Mouse (Mus musculus) limb, embryonic 14.5 days (tissue): ENCODE measurements around the gene Arhgap22. TPM values are rescaled to one million over a fixed set of nuclear protein-coding genes. Genes with fewer than 3 reads are reported as not detected.

Source experiments
- ATAC-seq: fragments of 200-750 bp; cut with Nextera tagmentation; 2 replicates; pipeline ENCODE4 v1.8.0; 2017; ENCODE audit warnings: low read depth, moderate number of reproducible peaks, moderate TSS enrichment; ENCODE audit not compliant: low FRiP score
- DNase-seq: peaks from one replicate; pipeline ENCODE4 v3.0.0-alpha.2; 2015; ENCODE audit warnings: low spot score
- H3K27ac ChIP-seq: fragments of 300-500 bp; sonication (generic); replicated peaks from 2 replicates; pipeline ENCODE4 v1.5.1; 2014; ENCODE audit warnings: low read depth, mild to moderate bottlenecking, low read length, moderate library complexity, mixed read lengths
- H3K27me3 ChIP-seq: fragments of 300-500 bp; sonication (generic); 2 replicates; pipeline ENCODE4 v1.6.1; 2014; ENCODE audit warnings: low read length, mixed read lengths; ENCODE audit not compliant: control insufficient read depth, insufficient read depth
- H3K36me3 ChIP-seq: fragments of 300-500 bp; sonication (generic); 2 replicates; pipeline ENCODE4 v1.6.1; 2014; ENCODE audit warnings: mild to moderate bottlenecking, low read length, moderate library complexity, mixed read lengths; ENCODE audit not compliant: control insufficient read depth, insufficient read depth
- H3K4me1 ChIP-seq: fragments of 300-500 bp; sonication (generic); 2 replicates; pipeline ENCODE4 v1.6.1; 2014; ENCODE audit warnings: antibody characterized with exemption, low read length, mixed read lengths; ENCODE audit not compliant: control insufficient read depth, insufficient read depth
- H3K4me2 ChIP-seq: fragments of 300-500 bp; sonication (generic); replicated peaks from 2 replicates; pipeline ENCODE4 v1.6.1; 2014; ENCODE audit warnings: low read depth, mild to moderate bottlenecking, low read length, moderate library complexity; ENCODE audit not compliant: severe bottlenecking
- H3K4me3 ChIP-seq: fragments of 300-500 bp; sonication (generic); replicated peaks from 2 replicates; pipeline ENCODE4 v1.5.1; 2014; ENCODE audit warnings: low read length
- H3K9ac ChIP-seq: fragments of 300-500 bp; sonication (generic); 2 replicates; pipeline ENCODE4 v1.6.1; 2014; ENCODE audit warnings: mild to moderate bottlenecking, low read depth, low read length, moderate library complexity; ENCODE audit not compliant: severe bottlenecking
- H3K9me3 ChIP-seq: fragments of 300-500 bp; sonication (generic); 2 replicates; pipeline ENCODE4 v1.6.1; 2016; ENCODE audit warnings: low read length; ENCODE audit not compliant: control insufficient read depth
- POLR2A ChIP-seq: fragments of 200-500 bp; IDR thresholded peaks from 2 replicates; pipeline ENCODE4 v1.8.0; 2012; ENCODE audit warnings: inconsistent platforms, mild to moderate bottlenecking, moderate library complexity, borderline replicate concordance; ENCODE audit not compliant: insufficient read depth, insufficient read length; ENCODE audit errors: extremely low read depth
- WGBS: fragments of 180-500 bp; shearing (Covaris S2); extraction: QIAGEN DNeasy Blood & Tissue Kit; methylation state at CpG from one replicate; pipeline ENCODE4 v1.1.7; 2014; 5-methylcytosine and 5-hydroxymethylcytosine counted together
- polyA plus RNA-seq, 2 experiments: library from polyadenylated mRNA; depleted of rRNA in 1 of 2; stranded (reverse) in 1 of 2; unstranded in 1 of 2; fragments of >200 nt; fragmentation: Nextera tagmentation in 1 of 2; extraction: Ambion mirVana in 1 of 2; gene quantifications; 2 replicates each; pipeline versions ENCODE4 v1.2.1 to v1.2.3; 2012 to 2014

The Arhgap22 gene
- polyA plus RNA-seq, 2 experiments: 4.8 to 5.3 TPM

GRCm38 (mm10) chr14:33351984-33352722 is 138.3 kb downstream of the Arhgap22 start:
- Histone ChIP-seq H3K9me3 (no peaks in the 10 kb centered on the region), H3K27me3 (peaks cover 26% of the 10 kb centered on the region), H3K4me1 (no peaks in the 10 kb centered on the region), H3K36me3 (no peaks in the 10 kb centered on the region), H3K4me3 (no peak overlapping the region), H3K9ac (no peak overlapping the region), H3K27ac (no peak overlapping the region), H3K4me2 (no peak overlapping the region; the same call in 1 of the 2 replicates)
- ATAC-seq (no peak), DNase-seq (no peak)
- WGBS: 72% methylated on average over 6 of the region's 6 CpGs
- no peak for TF ChIP-seq POLR2A

DNA sequence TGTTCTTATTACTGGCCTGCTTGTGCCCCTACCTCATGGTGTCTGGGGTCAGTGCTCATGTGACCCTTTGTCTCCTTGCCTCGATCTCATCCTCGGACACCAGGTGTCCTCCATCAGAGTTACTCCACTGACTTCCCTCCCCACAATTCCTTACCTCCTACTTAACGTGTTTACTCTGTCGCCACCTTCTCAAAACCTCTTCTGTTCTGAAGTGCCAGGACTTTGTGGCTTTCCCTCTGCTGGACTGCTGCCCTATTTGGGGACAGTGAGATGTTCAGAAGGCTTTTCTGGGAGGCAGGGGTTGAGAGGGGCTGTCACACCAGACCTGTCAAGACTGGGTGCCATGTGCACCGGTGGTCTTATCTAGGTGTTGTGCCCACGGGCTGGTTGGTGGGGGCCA is 139.1 kb downstream of the Arhgap22 start:
- ATAC-seq (no peak), DNase-seq (no peak)
- H3K9me3 ChIP-seq: no peaks in the 10 kb centered on the region
- no peak overlapping the region for H3K9ac ChIP-seq
- no peak overlapping the region for H3K4me2 ChIP-seq
- H3K36me3 ChIP-seq: no peaks in the 10 kb centered on the region
- 85% methylated on average over 6 of the region's 6 CpGs for WGBS
- no peak for TF ChIP-seq POLR2A
- no peak overlapping the region for H3K27ac ChIP-seq
- no peaks in the 10 kb centered on the region for H3K4me1 ChIP-seq
- H3K4me3 ChIP-seq: no peak overlapping the region
- H3K27me3 ChIP-seq: peaks cover 26% of the 10 kb centered on the region

DNA sequence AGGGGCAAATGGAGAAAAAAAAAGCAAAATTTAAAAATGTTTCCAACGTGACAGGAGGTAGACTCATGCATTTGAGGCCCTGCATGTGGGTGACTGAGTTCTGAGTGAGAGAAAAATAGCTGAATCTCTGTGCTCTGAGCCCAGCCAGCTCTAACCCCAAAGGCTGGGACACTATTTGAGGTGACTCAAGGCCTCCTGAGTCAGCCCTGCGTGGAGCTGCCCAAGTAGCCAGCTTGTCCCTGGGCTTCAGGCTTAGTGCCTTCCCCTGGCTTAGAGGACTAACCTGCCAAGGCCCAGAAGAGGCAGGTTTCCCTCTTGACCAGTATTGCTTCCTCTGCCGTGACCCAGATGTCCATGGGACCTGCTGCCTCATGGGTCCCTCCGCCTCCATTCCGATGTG is 141.4 kb downstream of the Arhgap22 start:
- 90% methylated on average over 5 of the region's 5 CpGs for WGBS
- Histone ChIP-seq H3K27me3 (peaks cover 20% of the 10 kb centered on the region), H3K9ac (no peak overlapping the region), H3K9me3 (no peaks in the 10 kb centered on the region), H3K4me1 (no peaks in the 10 kb centered on the region), H3K4me2 (no peak overlapping the region), H3K4me3 (no peak overlapping the region), H3K27ac (no peak overlapping the region), H3K36me3 (no peaks in the 10 kb centered on the region)
- ATAC-seq: no peak
- TF ChIP-seq POLR2A: no peak
- no peak for DNase-seq

DNA sequence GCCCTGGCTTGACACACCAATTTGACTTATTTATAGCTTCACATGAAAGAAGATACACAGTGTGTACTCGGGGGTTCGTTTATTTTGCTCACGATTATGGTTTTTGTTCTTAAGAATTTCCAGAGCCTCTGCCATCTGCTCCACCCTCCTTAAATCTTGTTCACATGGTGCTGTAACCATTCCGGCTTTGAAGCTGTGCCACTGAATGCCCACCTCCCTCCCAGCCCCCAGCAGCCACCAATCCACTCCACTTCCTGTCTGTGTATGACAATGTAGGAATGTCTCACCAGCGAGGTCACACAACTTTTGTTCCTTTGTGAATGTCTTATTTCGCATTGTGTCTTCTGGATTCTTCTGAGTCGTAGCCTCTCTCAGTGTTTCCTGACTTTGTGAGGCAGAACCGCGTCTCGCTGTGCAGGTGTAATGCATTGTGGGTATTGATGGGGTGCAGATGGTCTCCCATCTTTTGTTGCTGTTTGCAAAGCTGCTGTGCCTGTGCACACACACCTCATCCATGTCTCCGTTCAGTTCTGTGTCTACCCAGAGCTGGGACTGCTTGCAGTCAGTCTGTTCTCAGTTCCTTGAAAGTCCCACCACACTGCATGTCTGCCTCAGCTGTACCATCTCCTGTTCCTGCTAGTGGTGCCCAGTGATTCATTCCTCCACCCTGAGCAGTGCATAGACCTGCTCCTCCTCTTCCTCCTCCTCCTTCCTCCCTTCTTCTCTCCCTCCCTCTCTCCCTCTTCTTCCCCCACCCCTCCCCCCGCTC is 144.0 kb downstream of the Arhgap22 start:
- H3K4me3 ChIP-seq: no peak overlapping the region
- H3K36me3 ChIP-seq: no peaks in the 10 kb centered on the region
- no peaks in the 10 kb centered on the region for H3K4me1 ChIP-seq
- WGBS: 60% methylated on average over 12 of the region's 12 CpGs
- H3K9me3 ChIP-seq: no peaks in the 10 kb centered on the region
- H3K9ac ChIP-seq: no peak overlapping the region
- no peak overlapping the region for H3K27ac ChIP-seq
- no peaks in the 10 kb centered on the region for H3K27me3 ChIP-seq
- ATAC-seq (no peak), DNase-seq (no peak)
- no peak for TF ChIP-seq POLR2A
- no peak overlapping the region for H3K4me2 ChIP-seq

GRCm38 (mm10) chr14:33358891-33359290 is 145.1 kb downstream of the Arhgap22 start:
- no peak overlapping the region for H3K4me2 ChIP-seq
- no peaks in the 10 kb centered on the region for H3K27me3 ChIP-seq
- H3K27ac ChIP-seq: no peak overlapping the region
- no peak overlapping the region for H3K4me3 ChIP-seq
- DNase-seq (no peak), ATAC-seq (no peak)
- 89% methylated on average over 8 of the region's 8 CpGs for WGBS
- no peaks in the 10 kb centered on the region for H3K36me3 ChIP-seq
- H3K4me1 ChIP-seq: no peaks in the 10 kb centered on the region
- no peak for TF ChIP-seq POLR2A
- H3K9me3 ChIP-seq: no peaks in the 10 kb centered on the region
- H3K9ac ChIP-seq: no peak overlapping the region
